Mouse (Mus musculus): Measurements from ENCODE around the gene Cbx5.

Cbx5 gene

DNA sequence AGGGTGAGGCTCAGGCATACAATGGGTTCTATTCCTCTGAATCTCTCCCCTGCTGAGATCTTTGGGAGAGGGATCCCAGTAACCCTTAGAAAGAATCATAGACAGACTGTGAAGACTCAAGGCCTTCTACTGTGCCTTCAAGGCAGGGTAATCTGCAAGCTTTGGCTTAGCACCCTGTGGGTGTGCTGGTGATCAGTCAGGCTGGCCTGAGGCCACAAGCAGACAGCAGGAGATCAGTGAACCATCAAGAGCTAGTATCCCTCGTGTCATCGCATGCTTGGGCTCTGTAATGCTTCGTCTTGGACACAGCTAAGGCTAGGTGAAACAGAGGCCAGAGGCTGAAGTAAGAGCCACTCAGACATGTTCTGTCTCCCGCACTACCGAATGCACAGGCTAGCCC, 66.4 kb downstream of the Cbx5 start:
- DNase-seq (ENCODE audit: low spot score in 2 of 2) = no peak

DNA sequence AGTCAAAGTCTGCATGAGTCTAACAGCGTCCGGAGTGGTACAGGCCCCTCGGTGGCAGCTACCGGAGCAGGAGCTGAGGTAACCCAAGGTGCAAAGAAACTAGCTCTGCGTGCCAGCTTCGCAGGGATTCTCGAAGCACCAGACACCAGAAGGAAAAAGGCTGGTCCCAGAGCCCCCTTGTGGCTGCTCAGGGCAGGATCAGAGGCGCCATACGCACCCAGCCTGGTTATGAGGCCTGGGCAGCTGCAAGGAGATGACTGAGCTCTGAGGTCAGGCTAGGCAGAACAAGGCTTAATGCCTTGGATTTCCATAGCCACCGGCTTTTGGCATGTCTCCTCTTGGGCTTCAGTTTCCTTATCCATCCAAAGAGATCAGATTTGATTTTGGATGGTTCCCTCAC, 67.1 kb downstream of the Cbx5 start:
- peak in 1 of 2 experiments; percentile 50 for DNase-seq (ENCODE audit: low spot score in 2 of 2)

DNA sequence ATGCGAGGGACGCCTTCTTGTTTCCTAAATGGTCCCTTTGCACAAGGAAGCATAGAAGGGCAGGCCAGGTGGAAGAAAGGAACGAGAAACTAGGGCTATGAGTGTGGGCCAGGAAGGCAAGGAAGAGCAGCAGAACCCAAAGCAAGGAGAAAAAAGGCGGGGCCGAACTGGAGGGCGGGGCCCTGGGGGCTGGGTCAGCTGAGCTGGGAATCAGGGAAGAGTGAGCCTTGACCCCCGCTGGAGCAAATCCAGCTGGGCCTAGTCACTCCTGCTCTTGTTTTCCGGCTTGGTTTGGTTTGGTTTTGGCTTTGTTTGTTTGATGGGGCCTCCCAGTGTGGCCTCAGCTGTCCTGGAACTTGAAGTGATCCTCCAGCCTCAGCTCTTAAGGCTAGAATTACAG, 68.3 kb downstream of the Cbx5 start:
- DNase-seq (ENCODE audit: low spot score in 2 of 2) = no peak

DNA sequence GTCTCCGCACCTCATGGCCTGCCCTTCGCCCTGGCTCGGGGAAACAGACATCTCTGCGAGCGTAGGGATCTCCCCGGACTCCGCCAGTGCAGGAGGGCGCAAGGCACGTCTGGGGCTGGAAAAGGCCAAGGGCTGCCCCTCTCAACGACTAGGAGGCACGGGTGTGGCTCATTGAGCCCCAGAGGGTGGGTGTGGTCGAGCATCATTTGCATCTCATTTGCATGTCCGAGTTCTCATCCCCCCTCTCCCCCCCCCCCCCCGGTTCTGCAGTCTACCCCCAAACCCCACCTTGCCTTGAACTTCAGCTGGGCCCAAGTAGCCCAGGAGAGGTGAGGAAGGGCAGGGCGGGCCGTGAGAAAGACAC, 69.3 kb downstream of the Cbx5 start:
- DNase-seq (ENCODE audit: low spot score in 2 of 2) = no peak

DNA sequence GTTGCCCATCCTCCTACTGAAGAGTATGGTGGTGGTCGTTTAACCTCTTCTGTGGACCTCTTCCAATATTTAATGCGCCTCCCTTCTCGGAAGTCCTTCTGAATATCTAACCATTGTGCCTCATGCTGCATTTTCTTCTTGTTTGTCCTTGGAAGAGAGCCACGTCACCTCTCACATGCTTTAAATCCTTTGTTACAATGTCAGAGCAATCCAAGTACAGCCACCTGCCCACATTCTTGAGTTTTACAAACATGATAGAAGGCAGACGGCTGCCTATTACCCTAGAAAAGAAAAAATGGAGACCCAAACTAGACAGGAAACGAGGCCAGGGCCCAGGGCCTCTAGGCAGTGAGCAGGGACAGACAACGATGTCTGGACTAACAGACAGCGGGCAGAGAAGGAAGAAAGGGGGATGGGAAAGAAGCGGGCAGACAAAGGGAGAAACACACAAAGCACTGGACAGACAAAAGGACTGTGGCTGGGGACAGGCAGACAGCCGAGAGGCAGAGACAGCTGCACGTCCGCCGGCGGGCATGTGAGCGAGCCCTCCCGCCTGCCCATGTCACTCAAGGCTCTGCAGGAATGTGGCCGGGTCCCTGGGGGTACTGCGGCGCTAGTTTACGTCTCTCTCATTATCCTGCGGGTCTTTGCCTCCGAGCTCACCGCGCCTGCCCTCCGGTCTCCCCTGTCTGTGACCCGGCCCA, 69.9 kb downstream of the Cbx5 start:
- no peak for DNase-seq (ENCODE audit: low spot score in 2 of 2)

DNA sequence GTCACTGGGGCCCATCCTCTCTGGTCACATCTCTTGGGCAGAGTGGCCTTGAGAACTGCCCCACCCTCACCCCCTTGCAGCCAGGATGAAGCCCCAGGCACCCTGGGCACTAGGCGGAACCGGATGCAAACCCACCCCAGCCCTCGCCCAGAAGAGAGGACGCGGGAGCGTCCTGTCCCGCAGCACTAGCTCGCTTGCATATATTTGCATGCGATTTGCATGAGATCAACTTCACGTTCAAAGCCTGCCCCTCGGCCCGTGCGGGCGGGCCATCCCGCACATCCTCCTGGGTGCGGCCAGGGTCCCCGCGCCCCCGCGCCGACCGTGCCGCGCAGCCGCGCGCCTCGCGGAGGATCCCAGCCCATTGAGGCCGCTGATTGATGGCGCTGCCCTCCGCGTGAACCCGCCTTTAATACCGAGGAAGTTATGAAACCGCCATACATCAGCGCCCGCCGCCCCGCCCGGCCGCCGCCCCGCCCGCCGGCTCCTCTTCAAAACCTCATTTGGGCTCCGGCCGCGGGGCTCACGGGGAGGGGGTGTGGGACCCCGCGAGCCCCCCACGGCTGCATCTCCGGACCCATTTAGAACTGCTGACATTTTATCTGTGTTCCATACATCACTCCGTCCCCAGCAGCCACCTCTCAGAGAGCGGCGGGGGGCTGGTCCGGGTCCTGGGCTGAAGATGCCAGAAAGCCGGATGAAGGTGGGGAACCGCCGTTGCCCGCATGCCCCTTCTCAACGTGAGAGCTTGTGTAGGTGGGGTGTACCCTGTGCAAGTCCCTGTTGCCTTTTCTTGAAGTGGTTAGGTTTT, 70.6 kb downstream of the Cbx5 start:
- no peak for DNase-seq (ENCODE audit: low spot score in 2 of 2)

DNA sequence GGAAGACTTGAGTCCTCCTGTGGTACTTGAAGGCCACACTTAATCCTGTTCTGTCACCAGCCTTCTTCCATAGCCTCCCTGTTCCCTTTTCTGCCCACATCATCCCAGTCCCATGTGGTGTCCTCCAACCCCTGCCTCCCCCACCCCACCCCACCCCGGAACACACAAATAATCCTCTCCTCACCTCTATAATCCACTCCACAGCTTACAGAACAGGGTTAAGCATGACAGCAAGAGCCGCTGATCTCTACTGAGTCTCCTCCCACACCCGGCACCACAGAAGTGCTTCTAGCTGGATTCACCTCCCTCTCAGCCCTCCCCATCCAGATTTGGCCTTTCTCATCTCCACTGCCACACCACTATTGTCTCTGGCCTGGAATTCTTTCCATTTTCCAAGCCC, 71.8 kb downstream of the Cbx5 start:
- DNase-seq (ENCODE audit: low spot score in 2 of 2) = no peak

DNA sequence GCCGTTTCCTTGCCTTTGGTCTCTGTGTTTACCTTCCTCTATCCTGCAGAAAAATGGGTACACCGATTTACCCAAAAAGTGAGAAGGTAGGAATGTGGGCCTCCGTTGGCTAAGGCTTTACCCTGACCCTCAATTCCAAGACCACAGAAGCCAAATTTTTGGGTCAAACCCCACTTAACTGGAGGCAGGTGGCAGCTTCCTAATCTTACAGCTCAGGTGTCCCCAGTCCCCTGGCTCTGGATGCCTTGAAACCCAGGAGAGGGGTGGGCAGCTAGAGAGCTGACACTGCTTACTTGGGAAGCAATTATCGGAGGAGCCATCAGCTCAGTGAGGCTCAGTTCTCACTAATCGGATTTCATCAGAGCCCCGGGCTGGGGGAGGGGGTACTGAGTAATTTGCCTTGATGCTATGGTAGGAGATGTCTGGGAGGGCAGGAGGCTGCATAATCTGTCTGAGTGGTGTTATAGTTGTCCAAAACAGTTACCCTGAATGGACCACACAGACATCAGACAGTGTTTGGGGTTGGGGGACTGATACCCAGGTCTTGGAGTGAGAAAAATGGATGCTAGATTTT, 72.5 kb downstream of the Cbx5 start, which contains the start of gene Smug1:
Smug1 (minus strand) TSS at position 51 of the 574 bp plus-strand sequence.
- DNase-seq (ENCODE audit: low spot score in 2 of 2) = no peak

DNA sequence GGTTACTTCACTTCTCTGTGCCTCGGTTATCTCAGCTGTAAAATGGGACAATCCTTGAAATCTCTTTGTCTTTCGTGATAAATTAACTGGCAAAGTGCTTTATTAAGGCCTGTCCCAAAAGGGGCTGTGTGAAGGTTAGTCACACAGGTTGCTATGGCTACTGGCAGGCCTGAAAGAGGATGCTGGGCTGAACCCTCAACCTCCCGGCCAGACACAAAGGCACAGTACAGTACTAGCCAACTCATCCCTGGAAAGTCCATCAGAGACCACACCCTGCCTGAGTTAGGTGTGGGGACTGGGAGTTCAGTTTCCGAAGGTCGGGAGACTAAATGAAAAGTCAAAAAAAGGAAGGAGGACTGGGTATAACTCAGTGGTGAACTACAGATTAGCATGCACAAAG, 73.7 kb downstream of the Cbx5 start:
- no peak for DNase-seq (ENCODE audit: low spot score in 2 of 2)

DNA sequence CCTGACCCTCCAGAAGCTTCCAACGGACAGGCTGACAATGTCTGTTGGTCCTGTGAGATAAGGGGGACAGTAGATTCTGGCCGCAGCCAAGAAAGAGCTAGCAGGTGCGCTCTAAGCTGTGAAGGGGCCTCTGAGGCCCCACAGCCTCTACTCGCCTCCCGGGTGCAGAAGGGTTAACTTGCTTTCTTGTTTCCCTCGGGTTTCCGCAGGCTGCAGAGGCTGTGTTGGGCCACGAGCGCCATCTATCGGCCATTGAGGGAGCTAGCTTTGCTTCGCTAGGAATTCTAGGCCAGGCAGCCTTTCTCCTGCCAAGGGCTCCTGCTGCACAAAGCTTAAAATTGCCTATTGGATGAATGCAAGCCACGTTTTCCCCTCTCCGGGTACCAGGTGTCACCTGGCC, 74.2 kb downstream of the Cbx5 start:
- DNase-seq (ENCODE audit: low spot score in 2 of 2) = peak; percentile 74 to 88

DNA sequence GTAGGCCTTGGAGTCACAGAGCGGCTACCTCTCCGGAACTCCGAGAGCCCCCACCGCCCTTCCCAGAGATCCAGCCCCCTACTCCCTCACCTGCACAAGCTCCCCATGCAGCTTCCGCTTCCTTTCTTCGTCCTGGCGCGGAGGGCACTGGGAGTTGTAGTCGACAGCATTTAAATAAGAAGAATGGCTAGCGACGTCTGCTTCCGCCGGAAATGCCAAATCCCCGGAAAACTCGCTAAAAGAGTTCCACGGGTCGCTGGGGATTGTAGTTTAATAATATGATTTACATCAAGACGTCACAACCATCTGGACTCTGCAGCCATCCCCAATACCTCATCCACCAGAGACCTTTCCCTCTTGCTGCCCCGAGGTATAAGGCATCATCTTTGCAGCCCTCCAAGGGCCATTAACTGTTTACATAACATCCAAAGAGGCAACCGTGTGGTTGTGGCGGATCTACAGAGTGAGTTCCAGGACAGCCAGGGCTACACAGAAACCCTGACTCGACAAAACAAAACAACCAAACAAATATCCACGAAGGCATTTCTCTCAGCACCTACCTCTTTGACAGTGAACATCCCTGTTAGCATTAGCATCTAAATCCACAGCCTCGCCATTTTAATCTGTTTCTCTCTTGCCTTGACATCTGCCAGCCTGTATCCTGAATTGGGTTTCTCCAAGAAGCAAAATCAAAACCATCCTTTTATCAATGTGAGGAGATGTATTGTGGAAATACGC, 76.3 kb downstream of the Cbx5 start:
- DNase-seq (ENCODE audit: low spot score in 2 of 2) = peak; percentile 85 to 86

DNA sequence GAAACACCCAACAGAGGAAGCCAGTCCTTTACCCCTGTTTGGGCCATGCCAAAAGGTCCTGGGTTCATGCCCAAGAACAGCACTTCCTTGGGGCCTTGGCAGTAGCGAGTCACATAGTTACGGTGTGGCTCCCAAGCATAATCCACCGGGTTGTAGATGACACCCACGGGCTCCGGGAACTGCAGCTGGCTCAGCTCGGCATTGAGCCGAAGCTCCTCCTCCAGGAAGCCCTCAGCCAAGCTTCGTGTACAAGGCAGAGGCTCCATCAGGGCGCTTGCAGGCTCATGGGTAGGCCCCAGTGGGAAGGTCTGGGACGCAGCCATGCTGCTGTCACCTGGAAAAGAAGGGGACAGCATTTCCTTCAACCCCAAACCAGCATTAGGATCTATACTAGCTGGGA, 82.0 kb downstream of the Cbx5 start:
- no peak for DNase-seq (ENCODE audit: low spot score in 2 of 2)

DNA sequence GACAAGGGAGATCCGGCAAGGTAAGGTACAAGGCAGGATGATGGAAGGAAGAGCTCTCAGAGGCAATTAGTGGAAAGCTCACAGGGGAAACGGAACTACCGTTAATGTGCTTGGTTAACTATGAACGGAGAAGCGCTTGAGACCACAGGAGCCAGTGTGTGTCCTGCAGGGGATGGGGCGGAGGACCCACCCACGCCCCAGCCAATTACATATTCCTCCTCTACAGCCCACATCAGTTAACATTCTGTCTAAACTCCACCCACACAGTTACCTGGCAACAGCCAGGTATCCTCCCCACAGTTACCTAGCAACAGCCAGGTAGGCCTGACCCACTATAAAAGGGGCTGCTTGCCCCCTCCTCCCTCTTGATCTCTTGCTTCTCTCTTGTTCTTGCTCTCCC, 82.7 kb downstream of the Cbx5 start:
- no peak for DNase-seq (ENCODE audit: low spot score in 2 of 2)

DNA sequence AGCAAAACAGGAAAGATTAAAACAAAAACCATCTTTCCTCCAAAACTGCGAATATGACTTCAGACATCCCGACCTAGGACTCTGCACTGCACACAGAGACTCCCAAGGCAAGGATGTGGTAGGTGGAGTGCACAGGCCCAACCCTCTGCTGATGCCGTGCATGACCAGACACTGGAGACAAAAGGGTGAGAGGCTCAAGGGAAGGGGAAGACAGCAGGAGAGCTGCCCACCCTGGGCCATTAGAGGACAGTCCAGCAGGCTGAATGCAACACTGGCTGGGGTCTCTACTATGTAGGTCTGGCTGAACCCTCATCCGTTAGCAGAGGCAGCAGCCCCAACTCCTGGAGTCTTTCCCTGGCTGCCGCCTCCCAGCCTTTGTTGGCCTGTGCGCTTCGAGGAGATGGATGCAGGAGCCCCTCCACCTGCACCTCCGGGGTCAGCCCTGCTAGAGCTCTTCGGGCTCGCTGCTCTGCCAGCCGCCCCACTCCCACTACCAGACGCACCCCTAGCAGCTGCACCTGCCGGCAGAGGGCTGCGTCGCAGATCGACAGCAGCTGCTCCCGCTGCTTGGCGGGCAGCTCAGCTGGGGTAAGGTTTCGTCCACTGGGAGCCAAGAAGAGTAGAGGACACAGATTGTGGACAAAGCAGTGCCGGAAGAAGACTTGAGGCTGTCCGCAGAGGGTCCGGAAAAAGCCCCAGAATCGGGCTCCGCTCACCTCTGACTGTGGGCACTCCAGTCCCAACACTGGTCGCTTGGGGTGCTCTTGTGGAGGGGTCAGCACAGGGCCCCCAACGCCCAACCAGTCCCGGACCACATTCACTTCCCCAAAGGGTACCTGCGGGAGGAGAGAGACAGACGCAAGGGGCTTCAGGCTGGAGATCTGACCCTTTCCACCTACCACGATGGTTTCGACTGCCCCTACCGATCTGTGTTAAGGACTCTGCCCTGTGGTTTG, 84.0 kb downstream of the Cbx5 start:
- DNase-seq (ENCODE audit: low spot score in 2 of 2) = no peak

DNA sequence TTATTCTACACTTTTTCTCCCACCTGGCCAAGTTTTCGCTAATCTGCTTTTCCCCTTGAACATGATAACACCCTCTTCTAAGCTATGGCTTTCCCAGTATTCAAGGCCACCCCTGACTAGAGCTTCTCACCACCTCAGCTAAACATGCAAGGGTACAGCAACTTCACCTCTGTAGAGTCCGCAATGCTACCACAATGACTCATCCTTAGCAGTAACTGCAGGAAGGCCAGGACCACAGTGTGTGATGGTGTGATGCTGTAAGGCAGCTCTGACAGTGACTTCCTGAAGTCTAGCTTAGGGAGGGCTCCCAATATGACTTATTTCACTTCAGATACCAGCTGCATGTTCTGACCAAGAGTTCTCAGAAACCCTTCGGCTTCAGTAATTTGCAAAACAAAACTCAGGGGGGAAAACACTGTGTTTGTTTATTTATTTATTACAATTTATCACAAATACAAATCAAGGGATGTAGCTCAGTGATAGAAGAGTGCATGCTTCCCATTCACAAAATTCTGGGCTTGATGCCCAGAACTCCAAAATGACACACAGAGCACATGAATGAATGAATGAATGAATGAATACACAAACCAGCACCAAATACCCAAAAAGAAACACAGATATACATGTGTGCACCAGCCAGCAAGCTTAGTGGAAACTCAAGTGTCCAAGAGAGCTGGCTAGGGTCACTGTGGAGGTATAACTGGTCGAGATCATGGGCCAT, 86.6 kb downstream of the Cbx5 start:
- DNase-seq (ENCODE audit: low spot score in 2 of 2) = no peak

DNA sequence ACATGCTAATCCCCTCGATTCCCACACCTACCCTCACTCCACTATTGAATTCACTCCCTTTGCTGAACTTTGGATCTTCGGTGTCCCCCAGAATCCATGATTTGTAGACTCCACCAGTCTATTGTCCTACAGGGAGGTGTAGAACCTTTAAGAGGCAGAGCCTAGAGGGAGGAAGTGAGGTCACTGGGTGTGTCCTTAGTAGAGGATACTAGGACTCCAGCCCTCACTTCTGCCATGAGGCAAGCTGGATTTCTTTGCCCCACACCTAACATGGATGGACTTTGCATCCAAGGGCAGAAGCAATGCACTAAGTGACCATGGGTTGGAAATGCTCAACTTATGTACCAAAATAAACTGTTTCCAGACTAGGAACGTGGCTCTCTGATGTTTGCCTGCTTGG, 87.2 kb downstream of the Cbx5 start:
- DNase-seq (ENCODE audit: low spot score in 2 of 2) = no peak

DNA sequence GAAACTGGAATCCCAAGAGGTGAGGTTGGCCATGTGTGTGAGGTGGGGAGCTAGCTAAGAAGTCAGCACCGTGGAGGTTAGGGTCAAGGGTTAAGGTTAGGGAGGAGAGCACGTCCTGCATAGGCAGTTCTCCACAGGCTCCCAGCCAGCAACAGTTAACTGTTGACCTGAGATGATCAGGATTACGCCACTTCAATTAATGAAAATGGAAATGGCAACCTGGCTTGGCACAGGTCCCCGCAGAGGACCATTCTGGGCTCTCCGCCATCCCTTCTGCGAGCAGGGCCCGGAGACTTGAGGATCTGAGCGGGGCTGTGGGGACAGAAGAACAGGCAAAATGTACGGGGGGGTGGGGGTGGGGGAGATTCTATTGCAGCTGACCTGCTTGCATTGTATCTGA, 91.8 kb downstream of the Cbx5 start:
- no peak for DNase-seq (ENCODE audit: low spot score in 2 of 2)

DNA sequence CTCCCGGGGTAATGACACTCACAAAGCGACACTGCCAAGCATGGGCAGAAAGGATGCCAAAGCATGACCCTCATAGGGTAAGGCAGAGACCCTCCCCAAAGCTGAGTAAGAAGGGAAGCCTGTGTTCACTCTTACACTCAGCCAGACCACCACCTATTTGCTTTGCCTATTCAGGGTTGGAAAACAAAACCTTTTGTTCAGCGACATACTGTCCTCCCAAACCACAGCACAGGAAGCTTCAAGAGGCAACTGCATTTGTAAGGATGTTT, 92.3 kb downstream of the Cbx5 start:
- no peak for DNase-seq (ENCODE audit: low spot score in 2 of 2)

DNA sequence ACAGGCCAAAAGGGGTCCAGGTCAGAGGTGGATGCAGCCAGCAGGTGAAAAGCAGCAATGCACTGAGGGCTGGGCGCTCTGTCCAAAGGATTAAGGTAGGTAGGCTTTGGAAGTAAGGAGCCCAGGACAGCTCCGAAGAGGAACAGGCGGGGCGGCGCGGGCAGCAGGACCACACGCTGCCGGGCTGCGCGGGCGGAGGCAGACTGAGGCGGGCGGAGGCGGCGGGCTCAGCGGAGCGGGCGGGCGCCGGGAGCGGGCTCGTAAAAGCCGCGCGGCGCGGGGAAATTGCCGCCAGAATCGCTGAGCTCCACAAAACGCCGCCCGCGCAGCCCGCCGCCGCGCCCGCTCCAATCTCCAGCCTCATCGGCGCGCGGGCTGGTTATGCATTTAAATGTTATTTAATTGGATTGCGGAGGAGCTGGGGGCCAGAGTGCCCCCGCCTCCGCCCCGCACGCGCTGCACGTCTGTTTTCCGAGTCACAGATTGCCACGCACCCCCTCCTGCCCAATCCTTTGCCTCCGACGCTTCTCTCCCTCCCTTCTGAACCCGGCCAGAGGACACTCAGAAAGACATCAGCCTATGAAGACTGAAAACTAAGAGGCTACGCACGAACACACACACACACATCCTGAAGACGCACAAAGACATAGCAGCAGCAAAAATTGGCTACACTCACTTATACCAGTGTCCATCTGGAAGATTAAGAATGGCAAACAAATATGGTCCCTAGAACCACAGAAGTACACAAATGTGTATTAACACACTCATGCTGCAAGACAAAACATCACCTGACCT, 92.8 kb downstream of the Cbx5 start:
- DNase-seq (ENCODE audit: low spot score in 2 of 2) = no peak

All from thymus, postnatal 10 days (tissue).